Mouse (Mus musculus): ENCODE results near the gene Speer1. TPM values are rescaled to one million over a fixed set of nuclear protein-coding genes. Genes with fewer than 3 reads are reported as not detected.
"Not testable (repeated sequence)": the region's sequence is repeated elsewhere in the genome, so short reads cannot be mapped to it uniquely, and the experiment has no call there.

Speer1 gene
- not detected in 2 replicates for total RNA-seq (2021)
- long read RNA-seq: 0 reads

DNA sequence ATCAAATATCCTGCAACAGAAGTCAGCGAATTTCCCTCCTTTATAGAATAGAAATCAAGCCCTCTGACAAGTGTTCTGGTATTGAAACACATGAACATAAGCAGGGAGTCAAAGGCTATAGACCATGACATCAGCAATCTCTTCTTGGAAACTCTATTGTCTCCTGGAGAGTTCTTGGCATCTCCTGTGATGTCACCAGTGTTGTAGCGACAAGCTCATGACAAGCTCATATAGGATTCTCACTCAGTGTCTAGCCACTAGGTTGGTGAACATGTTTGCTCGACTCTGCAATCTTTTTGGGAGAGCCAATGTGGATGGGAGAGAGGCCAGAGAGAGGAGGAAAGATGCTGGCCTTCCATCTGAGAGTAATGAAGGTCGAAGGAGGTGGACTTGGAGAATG is at the start of gene Speer1:
Speer1 (plus strand) TSS at position 301 of the 400 bp plus-strand sequence.
- not testable (repeated sequence) for DNase-seq

Other genes with a start within 250 kb of the Speer1 start
- gene Gm8879, start 213.9 kb upstream of the Speer1 start, total RNA-seq (2021): not detected in 2 replicates
- not detected in 2 replicates for gene Gm5861, start 158.4 kb upstream of the Speer1 start, total RNA-seq (2021)
- not detected in 2 replicates for gene Gm8890, start 85.5 kb upstream of the Speer1 start, total RNA-seq (2021)
- gene Gm8897, start 74.9 kb downstream of the Speer1 start, total RNA-seq (2021): not detected in 2 replicates
- gene Gm8906, start 161.2 kb downstream of the Speer1 start, total RNA-seq (2021): not detected in 2 replicates

All from adrenal gland, postnatal 25 days (tissue).